Comparison of ENCODE assay signal across 8 mouse cellular contexts in genomic region chr7:113167092-113167491, GRCm38 (mm10). TPM values are rescaled to one million over a fixed set of nuclear protein-coding genes. Genes with fewer than 3 reads are reported as not detected.
A peak's percentile ranks its signal among the peaks of the same experiment; 100 is the strongest.
DNase-seq lines count a peak whose midpoint lies in the region; ATAC-seq lines count a peak whose summit lies in the region.

No protein-coding gene starts in this region.

- no peak overlapping the region for H3K27ac ChIP-seq in hindbrain, embryonic 14.5 days
- no peak overlapping the region for H3K27ac ChIP-seq in hindbrain, embryonic 16.5 days (ENCODE audit: low read depth, low read length)
- H3K27ac ChIP-seq in embryonic facial prominence, embryonic 11.5 days (replicated peaks; ENCODE audit: low read depth, low read length) = no peak overlapping the region
- no peak overlapping the region for H3K27ac ChIP-seq in intestine, embryonic 16.5 days (ENCODE audit: low read length)

- no peak overlapping the region for H3K4me3 ChIP-seq in hindbrain, embryonic 14.5 days (replicated peaks; ENCODE audit: low read length)
- no peak overlapping the region for H3K4me3 ChIP-seq in hindbrain, embryonic 16.5 days (ENCODE audit: low read length)
- no peak overlapping the region for H3K4me3 ChIP-seq in embryonic facial prominence, embryonic 11.5 days (ENCODE audit: low read depth, low read length)
- no peak overlapping the region for H3K4me3 ChIP-seq in intestine, embryonic 16.5 days (ENCODE audit: low read length)

- ATAC-seq in hindbrain, embryonic 14.5 days (ENCODE audit: low FRiP score) = no peak
- no peak for ATAC-seq in hindbrain, embryonic 16.5 days
- ATAC-seq in embryonic facial prominence, embryonic 11.5 days (replicated peaks; ENCODE audit: insufficient number of reproducible peaks, low FRiP score, low TSS enrichment, low read depth) = no peak
- ATAC-seq in intestine, embryonic 16.5 days = peak; percentile 76

- 47% methylated on average over 8 of the region's 8 CpGs for WGBS in hindbrain, embryonic 14.5 days
- WGBS in hindbrain, embryonic 16.5 days = 45% methylated on average over 8 of the region's 8 CpGs
- WGBS in embryonic facial prominence, embryonic 11.5 days = 39% methylated on average over 8 of the region's 8 CpGs
- WGBS in intestine, embryonic 16.5 days = 35% methylated on average over 8 of the region's 8 CpGs

- H3K9ac ChIP-seq in hindbrain, embryonic 14.5 days = no peak overlapping the region
- no peak overlapping the region for H3K9ac ChIP-seq in hindbrain, embryonic 16.5 days (ENCODE audit: low read depth, low read length)
- no peak overlapping the region for H3K9ac ChIP-seq in embryonic facial prominence, embryonic 11.5 days (replicated peaks; ENCODE audit: low read length)
- H3K9ac ChIP-seq in intestine, embryonic 16.5 days (ENCODE audit: low read depth, low read length) = no peak overlapping the region

- no peak overlapping the region for H3K4me2 ChIP-seq in hindbrain, embryonic 14.5 days (replicated peaks)
- no peak overlapping the region for H3K4me2 ChIP-seq in hindbrain, embryonic 16.5 days (ENCODE audit: low read length)
- no peak overlapping the region for H3K4me2 ChIP-seq in embryonic facial prominence, embryonic 11.5 days (ENCODE audit: low read depth, low read length)
- H3K4me2 ChIP-seq in intestine, embryonic 16.5 days (ENCODE audit: low read depth, low read length) = no peak overlapping the region

- no peaks in the 10 kb centered on the region for H3K27me3 ChIP-seq in hindbrain, embryonic 14.5 days (ENCODE audit: control insufficient read depth, insufficient read depth, low read length)
- no peaks in the 10 kb centered on the region for H3K27me3 ChIP-seq in hindbrain, embryonic 16.5 days (replicated peaks; ENCODE audit: control insufficient read depth, insufficient read depth, low read length)
- no peaks in the 10 kb centered on the region for H3K27me3 ChIP-seq in embryonic facial prominence, embryonic 11.5 days (ENCODE audit: control insufficient read depth, insufficient read depth, low read length)
- H3K27me3 ChIP-seq in intestine, embryonic 16.5 days (replicated peaks; ENCODE audit: control insufficient read depth, insufficient read depth, low read length) = no peaks in the 10 kb centered on the region

- H3K36me3 ChIP-seq in hindbrain, embryonic 14.5 days (replicated peaks; ENCODE audit: control insufficient read depth, insufficient read depth) = no peaks in the 10 kb centered on the region
- no peaks in the 10 kb centered on the region for H3K36me3 ChIP-seq in hindbrain, embryonic 16.5 days (ENCODE audit: control insufficient read depth, insufficient read depth, low read length)
- no peaks in the 10 kb centered on the region for H3K36me3 ChIP-seq in embryonic facial prominence, embryonic 11.5 days (replicated peaks; ENCODE audit: control insufficient read depth, insufficient read depth, low read depth, low read length)
- no peaks in the 10 kb centered on the region for H3K36me3 ChIP-seq in intestine, embryonic 16.5 days (ENCODE audit: control insufficient read depth, insufficient read depth, low read length)

- peak; percentile 62 for DNase-seq in hindbrain, embryonic 14.5 days (ENCODE audit: low spot score)
- peak; percentile 4 for DNase-seq in MEL-GATA-1-ER (ENCODE audit: extremely low read depth, low read depth)
- peak; percentile 83 for DNase-seq in embryonic facial prominence, embryonic 11.5 days (ENCODE audit: low spot score)
- DNase-seq in lung, postnatal 14 days = peak; percentile 60
- DNase-seq in c-Kit-positive CD71-positive TER-119-positive erythroid progenitor cells, embryonic 14.5 days (ENCODE audit: low spot score) = no peak
- no peak for DNase-seq in urinary bladder, postnatal 36 days (ENCODE audit: low spot score in 2 of 2)

- H3K4me1 ChIP-seq in hindbrain, embryonic 14.5 days (replicated peaks; ENCODE audit: control insufficient read depth, insufficient read depth, low read length) = no peaks in the 10 kb centered on the region
- H3K4me1 ChIP-seq in hindbrain, embryonic 16.5 days (ENCODE audit: control insufficient read depth, insufficient read depth, low read depth, low read length) = no peaks in the 10 kb centered on the region
- H3K4me1 ChIP-seq in embryonic facial prominence, embryonic 11.5 days (ENCODE audit: control insufficient read depth, insufficient read depth, low read length) = no peaks in the 10 kb centered on the region
- H3K4me1 ChIP-seq in intestine, embryonic 16.5 days (ENCODE audit: control insufficient read depth, insufficient read depth, low read length) = no peaks in the 10 kb centered on the region

- H3K9me3 ChIP-seq in hindbrain, embryonic 14.5 days (ENCODE audit: control insufficient read depth, low read length) = no peaks in the 10 kb centered on the region
- H3K9me3 ChIP-seq in hindbrain, embryonic 16.5 days (ENCODE audit: control insufficient read depth, low read length) = no peaks in the 10 kb centered on the region
- no peaks in the 10 kb centered on the region for H3K9me3 ChIP-seq in embryonic facial prominence, embryonic 11.5 days (replicated peaks; ENCODE audit: control insufficient read depth, low read length)
- no peaks in the 10 kb centered on the region for H3K9me3 ChIP-seq in intestine, embryonic 16.5 days (ENCODE audit: control insufficient read depth, low read length)

RNA-seq across cellular contexts. Expression of gene Arntl, which starts 40.2 kb away (rescaled TPM):
- 16.9 and 17.7 TPM in 2 replicates for polyA plus RNA-seq in hindbrain, embryonic 14.5 days (2014; fragmentation: Nextera tagmentation; extraction: Ambion mirVana)
- polyA plus RNA-seq in hindbrain, embryonic 16.5 days (2015; fragmentation: Nextera tagmentation; extraction: Ambion mirVana) = 21.2 and 21.7 TPM in 2 replicates
- polyA plus RNA-seq in embryonic facial prominence, embryonic 11.5 days (2014; fragmentation: Nextera tagmentation; extraction: Ambion mirVana) = 8.3 and 9.3 TPM in 2 replicates
- 8.6 and 8.9 TPM in 2 replicates for polyA plus RNA-seq in intestine, embryonic 16.5 days (2015; fragmentation: Nextera tagmentation; extraction: Ambion mirVana)

Comparison
In these comparisons a context has a peak if more than half of its experiments do, and no peak if none do; other contexts are left out.
1. DNase-seq: peak in hindbrain, embryonic 14.5 days (single experiment), MEL-GATA-1-ER (single experiment), embryonic facial prominence, embryonic 11.5 days (single experiment) and lung, postnatal 14 days (single experiment); none in c-Kit-positive CD71-positive TER-119-positive erythroid progenitor cells, embryonic 14.5 days (single experiment) and urinary bladder, postnatal 36 days (0 of 2).